Mouse (Mus musculus): ENCODE results near the gene Plekhh3.
"Not testable (repeated sequence)": the region's sequence is repeated elsewhere in the genome, so short reads cannot be mapped to it uniquely, and the experiment has no call there.

The Plekhh3 gene

DNA sequence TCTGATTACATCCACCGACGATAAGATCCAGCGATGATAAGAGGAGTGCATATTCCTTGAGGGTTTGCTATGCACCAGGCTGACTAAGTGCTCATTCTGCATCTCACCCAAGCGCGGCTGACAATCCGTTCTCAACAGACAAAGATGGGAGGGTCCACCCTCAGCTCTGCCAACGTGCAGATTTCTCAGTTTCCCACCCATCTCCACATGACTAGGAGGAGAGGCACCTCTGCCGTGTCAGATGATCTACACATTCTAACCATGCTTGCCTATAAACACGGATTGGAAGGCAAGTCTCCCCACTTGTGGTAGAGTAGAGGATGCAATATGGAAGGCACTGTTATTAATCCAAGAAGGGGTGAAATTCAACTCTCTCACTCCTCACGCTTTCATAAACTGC lies 22.4 kb downstream of the Plekhh3 start:
- DNase-seq = no peak

DNA sequence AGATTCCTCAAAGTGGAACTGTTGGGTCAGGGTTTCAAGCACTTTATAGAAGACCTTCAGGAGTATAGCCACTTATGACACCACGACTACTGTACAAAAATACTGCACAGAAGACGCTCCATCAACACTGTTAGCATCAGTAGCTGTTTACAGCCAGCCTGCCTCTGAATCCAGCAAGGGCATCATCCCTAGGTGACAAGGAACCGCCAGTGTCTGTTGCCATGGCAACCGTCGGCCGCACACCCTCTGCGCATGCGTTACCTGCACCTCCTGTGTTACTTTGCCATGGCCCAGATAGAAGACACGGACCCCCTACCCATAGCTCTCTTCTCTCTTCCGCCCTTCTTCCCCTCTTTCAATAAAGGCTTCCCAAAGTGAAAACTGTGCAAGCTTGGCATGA lies 24.8 kb downstream of the Plekhh3 start:
- DNase-seq = no peak

DNA sequence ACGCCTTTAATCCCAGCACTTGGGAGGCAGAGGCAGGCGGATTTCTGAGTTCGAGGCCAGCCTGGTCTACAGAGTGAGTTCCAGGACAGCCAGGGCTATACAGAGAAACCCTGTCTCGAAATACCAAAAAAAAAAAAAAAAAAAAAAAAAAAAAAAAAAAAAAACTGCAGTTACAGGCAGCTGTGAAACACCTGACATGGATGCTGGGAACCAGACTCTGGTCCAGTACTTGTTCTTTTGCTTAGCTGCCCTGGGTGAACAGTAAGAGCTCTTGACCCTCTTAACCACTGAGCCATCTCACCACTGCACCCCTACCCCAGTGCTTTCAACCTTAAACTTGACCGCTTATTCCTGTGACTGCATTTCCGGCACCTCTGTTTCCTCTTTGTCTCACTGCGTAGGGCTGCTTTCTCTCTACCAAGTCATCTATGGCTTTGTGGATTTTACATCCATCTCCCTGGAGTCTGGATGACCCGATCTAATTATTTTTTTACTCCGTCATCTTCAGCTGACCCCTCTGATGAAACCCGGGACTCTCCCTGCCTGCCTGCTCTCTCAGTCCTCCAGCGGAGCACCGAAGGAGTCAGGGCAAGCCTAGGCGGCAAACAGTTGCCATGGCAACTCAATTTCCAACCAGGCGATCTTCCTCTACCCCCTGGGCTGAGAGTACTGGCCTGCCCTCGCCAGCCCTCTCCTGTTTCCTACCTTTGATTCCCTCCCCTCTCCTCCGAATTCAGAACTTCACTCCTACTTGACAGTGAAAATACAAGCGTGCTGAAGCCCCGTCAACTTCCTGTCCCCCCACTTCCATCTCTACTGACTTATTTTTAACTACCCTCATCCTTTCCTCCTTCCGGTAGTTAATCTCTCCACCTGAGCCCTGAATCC lies 27.6 kb downstream of the Plekhh3 start:
- no peak for DNase-seq

DNA sequence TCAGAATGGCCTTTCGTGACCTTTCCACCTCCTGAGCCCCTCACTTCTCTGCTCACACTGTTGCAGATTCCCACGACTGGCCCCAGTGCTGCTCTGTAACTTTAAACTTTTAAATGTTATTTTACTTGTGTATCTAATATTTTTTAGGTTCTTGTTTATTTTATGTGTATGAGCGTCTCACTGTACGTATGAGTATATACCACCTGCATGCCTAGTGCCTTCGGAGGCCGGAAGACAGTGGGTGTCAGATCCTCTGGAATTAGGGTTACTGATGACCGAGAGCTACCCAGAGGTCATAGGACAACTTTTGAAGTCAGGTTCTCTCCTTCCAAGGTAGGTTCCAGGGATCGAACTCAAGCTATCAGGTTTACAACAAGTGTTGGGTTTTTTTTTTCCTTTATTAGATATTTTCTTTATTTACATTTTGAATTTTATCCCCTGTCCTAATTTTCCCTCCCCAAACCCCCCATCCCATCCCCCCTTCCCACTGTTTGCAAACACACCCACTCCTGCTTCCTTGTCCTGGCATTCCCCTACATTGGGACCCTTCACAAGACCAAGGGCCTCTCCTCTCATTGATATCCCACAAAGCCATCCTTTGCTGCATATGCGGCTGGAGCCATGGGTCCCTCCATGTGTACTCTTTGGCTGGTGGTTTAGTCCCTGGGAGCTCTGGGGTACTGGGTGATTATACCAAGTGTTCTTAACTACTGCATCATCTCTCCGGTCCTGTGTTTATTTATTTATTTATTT lies 28.8 kb downstream of the Plekhh3 start:
- no peak for DNase-seq

DNA sequence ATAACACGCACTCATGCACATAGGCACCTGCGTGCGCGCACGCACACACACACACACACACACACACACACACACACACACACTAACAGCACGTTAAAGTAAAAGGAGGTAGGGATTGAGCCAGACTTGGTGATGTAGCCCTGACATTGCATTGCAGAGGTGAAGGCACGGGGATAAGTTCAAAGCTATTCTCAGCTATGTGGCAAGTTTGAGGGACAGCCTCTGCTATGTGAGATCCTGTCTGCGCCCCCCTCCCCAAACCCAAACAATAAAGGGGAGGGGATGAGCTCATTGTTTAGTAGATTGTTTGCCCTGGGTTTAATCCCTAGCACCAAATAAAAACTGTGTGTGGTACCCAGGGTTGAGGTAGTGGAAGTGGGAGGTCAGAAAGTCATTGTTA lies 30.1 kb downstream of the Plekhh3 start:
- DNase-seq = no peak

DNA sequence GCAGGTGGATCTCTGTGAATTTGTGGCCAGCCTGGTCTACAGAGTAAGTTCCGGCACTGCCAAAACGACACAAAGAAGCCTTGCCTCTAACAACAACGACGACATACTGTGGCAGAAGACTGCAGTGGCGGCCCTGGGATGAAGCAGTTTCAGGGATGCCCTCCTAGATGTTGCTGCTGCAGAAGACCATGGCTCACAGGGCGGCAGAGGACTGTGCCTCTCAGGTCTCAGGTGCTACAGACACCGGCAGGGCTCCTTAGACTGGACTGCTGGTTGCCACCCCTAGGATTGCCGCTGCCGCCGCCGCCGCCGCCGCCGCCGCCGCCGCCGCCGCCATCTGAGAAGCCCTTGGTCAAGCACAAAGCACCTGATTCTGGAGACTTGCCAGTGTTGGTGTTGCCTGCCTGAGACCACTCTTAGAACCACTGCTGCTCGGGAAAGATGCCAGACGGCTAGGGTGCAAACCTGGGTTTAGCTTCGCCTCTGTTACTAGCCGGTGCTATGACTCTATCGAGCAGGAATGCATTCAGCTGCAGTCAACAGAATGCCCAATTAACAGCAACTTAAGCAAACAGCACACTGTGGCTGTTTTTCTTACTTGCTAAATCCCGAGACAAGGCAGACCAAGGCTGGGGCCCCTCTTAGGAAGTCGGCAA lies 30.9 kb downstream of the Plekhh3 start:
- no peak for DNase-seq

DNA sequence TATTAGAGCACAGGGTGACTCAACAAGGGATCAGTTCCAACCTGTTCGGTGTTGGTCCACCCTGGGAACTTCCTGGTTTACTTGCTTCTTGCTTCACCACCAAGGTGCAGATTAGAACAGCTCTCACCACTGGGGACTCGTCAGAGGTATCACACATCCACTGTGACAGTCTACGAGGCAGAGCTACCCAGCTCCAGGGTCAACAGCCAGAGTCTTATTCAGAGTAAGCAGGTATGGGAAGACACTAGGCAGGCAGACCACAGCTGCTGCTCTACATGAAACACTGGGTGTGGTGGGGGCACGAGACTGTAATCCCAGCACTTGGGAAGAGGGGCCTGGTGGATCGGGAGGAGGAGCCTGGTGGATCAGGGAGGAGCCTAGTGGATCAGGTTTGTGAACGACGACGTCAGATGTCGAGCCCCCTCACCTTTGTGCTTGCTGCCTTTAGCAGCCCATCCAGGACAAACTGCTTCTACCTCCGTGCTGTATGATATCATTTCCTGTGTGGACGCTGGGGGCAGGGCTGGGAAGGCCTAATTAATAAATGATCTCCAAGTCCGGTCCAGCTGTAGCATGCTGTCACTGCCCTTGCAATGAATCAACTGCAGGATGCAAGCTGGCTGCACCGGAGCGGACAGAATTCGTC lies 32.5 kb downstream of the Plekhh3 start:
- DNase-seq = peak; percentile 64 to 70

DNA sequence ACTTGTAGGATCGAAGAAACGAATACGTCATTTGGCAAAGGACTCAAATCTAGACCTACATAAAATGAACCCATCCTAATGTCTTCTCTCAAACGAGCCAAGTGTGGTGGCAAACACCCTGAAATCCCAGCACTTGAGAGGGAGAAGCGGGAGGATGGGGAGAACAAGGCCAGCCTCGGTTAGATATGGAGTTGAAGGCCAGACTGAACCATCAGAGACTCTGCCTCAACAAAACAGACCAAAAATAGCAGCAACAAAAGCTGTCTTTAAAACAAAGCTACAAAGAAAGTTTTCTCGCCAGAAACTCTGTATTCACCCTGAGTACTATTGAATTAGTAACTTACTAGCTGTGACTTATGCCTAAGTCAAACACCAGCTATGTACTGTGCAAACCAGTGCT lies 34.2 kb downstream of the Plekhh3 start:
- DNase-seq = no peak

DNA sequence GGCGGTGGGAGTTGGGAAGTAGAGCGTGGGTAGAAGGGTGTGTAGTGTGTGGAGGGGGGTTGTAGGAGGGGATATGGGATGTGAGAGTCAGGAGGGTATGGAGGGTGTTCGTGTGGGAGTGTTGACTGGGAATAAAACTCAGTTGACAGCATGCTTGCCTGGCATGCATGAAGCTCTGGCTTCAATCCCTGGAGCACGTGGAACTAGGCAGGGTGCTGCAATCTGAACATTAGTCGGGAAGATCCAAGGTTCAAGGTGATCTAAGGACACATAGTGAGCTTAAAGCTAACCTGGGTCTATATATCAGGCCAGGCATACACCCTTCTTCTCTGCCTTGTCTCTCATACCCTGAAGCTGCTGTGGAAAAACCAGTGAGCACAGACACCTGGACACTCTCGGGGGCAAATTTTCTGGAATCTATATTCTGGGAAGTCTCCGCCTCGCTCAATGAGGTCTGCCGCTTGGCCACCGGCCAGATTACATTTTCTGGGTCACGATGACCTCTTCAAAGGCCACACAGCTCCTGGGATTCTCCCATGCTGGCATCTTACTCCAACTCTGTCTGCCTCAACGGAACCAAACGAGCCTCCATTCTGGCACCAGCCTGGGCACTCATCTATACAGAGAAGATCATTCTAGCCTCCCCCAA lies 36.8 kb downstream of the Plekhh3 start:
- no peak for DNase-seq

DNA sequence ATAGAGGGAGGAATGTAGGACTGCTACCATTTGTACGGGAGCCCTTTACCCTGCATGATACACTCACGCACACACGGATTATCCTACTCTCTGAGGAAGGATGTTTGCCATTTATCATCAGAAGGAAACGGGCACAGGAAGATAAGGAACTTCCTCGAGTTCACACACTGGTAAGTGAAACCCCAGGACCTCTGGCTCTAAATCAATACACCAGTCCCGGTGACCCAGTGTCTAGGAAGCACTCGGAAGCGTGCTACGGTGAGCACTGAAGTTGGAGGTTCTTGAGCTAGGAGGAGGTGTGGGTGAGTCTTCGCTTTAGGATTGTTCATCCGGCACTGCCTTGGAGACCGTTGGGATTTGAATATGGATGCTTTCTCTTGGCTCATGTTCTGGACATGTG lies 38.1 kb downstream of the Plekhh3 start:
- peak; percentile 23 to 39 for DNase-seq

DNA sequence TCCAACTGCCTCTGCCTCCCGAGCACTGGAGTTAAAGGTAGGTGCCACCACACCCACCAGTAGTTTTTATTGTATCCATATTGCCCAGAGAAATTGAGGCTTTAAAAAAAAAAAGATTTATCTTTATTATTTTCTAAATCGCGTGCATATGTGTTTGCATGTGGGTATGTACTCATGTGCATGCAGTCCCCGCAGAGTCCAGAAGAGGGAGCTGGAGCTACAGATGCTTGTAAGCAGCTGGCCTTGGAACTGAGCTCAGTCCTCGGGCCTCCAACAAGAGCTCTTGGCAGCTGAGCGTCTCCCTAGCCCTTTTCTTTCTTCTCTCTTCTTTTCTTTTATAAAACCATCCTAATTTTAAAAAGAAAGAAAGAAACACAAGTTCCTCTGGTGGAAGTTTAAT lies 39.5 kb downstream of the Plekhh3 start:
- peak in 1 of 2 experiments; percentile 33 for DNase-seq

DNA sequence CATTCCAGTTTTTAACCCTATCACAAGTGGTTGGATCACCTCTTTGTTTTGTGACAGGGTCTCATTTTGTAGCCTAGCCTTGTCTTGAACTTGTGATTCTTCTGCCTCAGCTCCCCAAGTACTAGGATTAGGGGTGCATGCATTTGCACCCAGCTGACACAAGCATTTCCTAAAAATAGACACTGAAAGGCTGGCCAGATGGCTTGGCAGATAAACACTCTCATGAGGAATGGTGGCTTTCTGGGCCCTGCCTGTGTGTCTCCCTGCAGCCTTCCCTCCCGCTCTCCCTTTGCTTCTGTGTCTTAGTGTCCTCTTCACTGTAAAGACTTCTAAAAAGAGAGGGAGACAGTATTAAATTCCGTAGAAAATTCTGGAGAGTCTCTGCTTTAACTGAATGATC lies 40.0 kb downstream of the Plekhh3 start:
- no peak for DNase-seq

DNA sequence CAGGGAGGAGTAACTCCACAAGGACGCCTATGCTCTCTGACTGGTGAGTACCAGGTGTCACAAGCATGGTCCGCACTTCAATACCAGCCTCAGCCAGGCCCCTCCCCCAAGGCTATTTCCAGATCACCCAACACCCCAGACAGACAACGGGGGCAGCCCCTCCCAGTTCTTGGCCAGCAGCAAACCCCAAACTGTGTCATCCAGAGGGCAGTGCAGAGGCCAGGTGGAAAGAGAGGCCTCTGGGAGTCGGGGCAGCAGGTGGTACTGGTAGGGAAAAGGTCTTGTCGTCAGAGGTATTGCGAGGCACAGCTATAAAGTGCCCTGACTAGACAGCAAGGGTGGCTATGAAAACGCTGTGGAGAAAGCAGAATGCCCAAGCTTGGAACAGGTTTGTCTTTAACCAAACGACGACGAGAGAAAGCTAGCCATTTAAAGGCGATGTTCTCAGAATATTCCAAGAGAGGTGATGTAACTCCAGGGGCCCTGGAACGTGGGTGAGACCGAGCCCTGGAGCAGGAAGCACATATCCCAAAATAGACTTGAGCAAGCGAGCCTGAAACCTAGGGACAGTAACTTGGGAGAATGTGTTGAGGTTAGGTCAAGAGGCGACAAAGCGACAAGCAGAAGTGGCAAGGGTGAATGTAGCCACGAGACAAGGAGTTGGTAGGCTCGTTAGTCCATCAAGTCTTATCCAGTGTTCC lies 40.9 kb downstream of the Plekhh3 start:
- no peak for DNase-seq

DNA sequence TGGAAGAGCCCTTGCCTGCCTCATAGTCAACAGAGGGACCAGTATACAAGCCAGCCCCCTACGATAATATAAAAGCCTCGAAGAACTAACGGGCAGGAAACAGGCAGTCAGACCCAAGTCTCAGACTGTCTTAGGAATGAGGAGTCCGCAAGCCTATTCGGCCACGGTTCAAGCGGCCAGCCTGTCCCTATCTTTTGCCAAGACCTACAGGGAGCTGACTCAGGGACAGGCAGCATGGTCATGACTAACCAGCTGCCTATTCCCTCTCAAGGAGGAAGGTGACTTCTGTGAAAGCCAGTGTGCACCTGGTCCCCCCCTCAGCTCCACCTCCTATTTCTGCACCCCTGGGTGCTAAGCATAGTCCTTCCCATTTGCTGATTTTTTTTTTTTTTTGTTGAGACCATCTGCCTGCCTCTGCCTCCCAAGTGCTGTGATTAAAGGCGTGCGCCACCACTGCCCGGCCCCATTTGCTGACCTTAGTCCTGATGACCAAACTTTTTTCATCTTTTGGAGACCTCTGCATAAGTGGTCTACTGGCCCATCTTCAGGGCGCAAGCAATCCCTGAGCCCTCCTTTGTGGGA lies 42.1 kb downstream of the Plekhh3 start:
- DNase-seq = no peak

DNA sequence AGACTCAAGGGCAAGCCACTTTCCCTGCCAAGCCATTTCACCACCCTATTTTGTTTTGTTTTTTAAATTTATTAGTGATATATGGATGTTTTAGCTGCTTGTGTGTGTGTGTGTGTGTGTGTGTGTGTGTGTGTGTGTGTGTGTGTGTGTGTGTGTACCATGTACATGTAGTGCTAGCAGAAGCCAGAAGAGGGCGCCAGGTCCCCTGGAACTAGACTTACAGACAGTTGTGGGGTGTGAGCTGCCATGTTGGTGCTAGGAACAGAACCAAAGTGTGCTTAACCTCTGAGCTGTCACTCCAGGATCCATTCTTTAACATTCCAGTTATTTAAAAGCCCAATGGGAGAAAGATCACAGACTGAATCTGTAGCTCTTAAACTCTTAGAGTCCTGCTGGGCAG lies 44.1 kb downstream of the Plekhh3 start:
- DNase-seq = no peak

DNA sequence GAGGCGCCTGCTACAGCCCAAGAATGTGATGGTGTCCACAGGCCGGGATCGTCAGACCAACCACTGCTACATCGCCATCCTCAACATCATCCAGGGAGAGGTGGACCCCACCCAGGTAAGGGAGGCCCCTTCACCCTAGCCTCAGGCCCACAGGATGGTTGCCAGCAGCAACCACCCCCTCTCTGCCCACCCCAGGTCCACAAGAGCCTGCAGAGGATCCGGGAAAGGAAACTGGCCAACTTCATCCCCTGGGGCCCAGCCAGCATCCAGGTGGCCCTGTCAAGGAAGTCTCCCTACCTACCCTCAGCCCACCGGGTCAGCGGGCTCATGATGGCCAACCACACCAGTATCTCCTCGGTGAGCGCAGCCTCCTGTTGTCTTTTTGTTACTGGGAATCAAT lies 46.1 kb downstream of the Plekhh3 start:
- not testable (repeated sequence) for DNase-seq

DNA sequence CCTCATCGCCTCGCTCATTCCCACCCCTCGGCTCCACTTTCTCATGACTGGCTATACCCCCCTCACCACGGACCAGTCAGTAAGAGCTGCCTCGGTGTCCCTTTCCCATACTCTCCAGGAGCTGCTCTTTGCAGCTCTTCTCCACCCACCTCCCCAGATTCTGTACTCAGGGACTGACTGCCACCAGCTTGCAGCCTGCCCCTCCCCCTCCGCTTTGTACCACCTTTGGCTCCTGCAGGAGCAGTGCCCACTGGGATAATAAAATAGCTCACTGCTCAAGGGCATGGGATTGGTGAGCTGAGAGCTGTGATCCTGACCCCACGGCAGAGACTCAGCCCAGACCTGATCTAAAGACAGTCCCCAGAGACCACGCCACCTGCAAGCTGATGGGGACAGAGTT lies 46.7 kb downstream of the Plekhh3 start:
- DNase-seq = not testable (repeated sequence)

DNA sequence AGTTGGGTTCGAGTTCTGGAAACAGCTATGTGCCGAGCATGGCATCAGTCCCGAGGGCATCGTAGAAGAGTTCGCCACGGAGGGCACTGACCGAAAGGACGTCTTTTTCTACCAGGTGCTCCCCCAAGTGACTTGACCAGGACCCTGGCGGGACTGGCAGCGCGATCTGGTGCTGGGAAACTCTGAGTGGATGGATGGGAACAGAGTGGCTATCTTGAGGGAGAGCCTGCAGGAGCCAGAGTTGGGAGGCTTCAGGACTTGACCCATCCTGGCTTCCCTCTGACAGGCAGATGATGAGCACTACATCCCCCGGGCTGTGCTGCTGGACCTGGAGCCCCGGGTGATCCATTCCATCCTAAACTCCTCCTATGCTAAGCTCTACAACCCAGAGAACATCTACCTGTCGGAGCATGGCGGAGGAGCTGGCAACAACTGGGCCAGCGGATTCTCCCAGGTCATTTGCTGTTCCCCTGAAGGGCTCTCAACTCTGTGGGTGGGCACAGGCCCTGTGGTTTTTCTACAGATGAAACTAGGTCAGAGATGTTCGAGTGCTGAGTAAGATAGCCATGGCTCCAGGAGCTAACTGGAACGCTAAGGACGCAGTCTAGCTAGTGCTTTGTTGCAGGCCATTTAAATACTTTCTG lies 50.5 kb downstream of the Plekhh3 start:
- DNase-seq = no peak

DNA sequence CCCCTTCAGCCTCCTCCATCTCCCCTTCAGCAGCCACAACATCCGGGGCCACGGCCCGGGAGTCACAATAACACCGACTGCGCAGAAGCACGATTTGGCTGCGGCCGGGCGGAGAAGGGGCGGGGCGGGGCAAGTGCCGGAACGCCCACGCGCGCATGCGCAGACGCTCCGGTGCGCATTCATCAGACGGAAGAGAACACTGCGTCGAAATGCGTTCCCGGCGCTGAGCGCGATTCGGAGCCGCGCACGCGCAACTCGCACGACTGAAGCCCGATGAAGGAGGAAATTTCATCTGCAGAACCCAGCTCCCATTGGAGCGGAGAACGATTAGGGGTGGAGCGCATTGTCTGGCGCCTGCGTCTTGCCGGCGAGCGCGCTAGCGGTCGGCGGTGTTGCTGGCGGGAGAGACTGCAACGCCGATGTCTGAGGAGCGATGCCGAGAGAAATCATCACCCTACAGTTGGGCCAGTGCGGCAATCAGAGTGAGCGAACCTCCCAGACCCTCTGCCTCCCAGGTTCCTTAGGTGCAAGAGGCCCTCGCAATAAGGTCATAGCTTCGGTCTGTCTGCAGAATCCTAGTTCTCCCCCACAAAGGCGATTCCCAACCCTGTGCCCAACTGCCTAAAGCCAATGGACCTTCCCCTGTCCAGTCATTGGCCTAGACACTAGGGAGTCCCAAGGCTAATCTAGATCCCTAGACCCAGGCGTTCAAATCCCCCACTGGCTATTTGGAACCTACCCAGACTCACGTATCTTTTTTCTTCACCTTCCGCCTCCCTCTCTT lies 51.2 kb downstream of the Plekhh3 start, which contains the start of the genes Retreg3 and Tubg1:
TSS of gene Retreg3 (minus strand) at position 133 of the 784 bp plus-strand sequence.
TSS of gene Tubg1 (plus strand) at position 178 of the 784 bp plus-strand sequence.
- DNase-seq = peak; percentile 98 to 99

All from kidney, adult 8-10 months (tissue).